Mouse (Mus musculus) kidney, postnatal 0 days (tissue): ENCODE data around the gene Dysf. TPM values are rescaled to one million over a fixed set of nuclear protein-coding genes. Genes with fewer than 3 reads are reported as not detected.

Source experiments
- ATAC-seq: fragments of 200-750 bp; cut with Nextera tagmentation; replicated peaks from 2 replicates; pipeline ENCODE4 v1.8.0; 2017; ENCODE audit warnings: low read depth, moderate number of reproducible peaks, moderate TSS enrichment, moderate library complexity; ENCODE audit not compliant: low FRiP score
- DNase-seq: peaks from one replicate; pipeline ENCODE4 v3.0.0-alpha.2; 2016; ENCODE audit warnings: low spot score
- H3K27ac ChIP-seq: fragments of 300-500 bp; sonication (generic); 2 replicates; pipeline ENCODE4 v1.5.1; 2014; ENCODE audit warnings: mild to moderate bottlenecking
- H3K27me3 ChIP-seq: fragments of 300-500 bp; sonication (generic); 2 replicates; pipeline ENCODE4 v1.6.1; 2014; ENCODE audit warnings: low read length, mixed read lengths; ENCODE audit not compliant: insufficient read depth
- H3K36me3 ChIP-seq: fragments of 300-500 bp; sonication (generic); 2 replicates; pipeline ENCODE4 v1.6.1; 2014; ENCODE audit warnings: low read length, mixed read lengths; ENCODE audit not compliant: insufficient read depth
- H3K4me1 ChIP-seq: fragments of 300-500 bp; sonication (generic); replicated peaks from 2 replicates; pipeline ENCODE4 v1.6.1; 2014; ENCODE audit warnings: antibody characterized with exemption, low read length, mixed read lengths; ENCODE audit not compliant: insufficient read depth
- H3K4me2 ChIP-seq: fragments of 300-500 bp; sonication (generic); 2 replicates; pipeline ENCODE4 v1.6.1; 2014; ENCODE audit warnings: mild to moderate bottlenecking, low read length, moderate library complexity, mixed read lengths
- H3K4me3 ChIP-seq: fragments of 300-500 bp; sonication (generic); replicated peaks from 2 replicates; pipeline ENCODE4 v1.5.1; 2014; ENCODE audit warnings: low read depth, low read length
- H3K9ac ChIP-seq: fragments of 300-500 bp; sonication (generic); 2 replicates; pipeline ENCODE4 v1.6.1; 2014; ENCODE audit warnings: low read depth, low read length
- H3K9me3 ChIP-seq: fragments of 300-500 bp; sonication (generic); replicated peaks from 2 replicates; pipeline ENCODE4 v1.6.1; 2016; ENCODE audit warnings: low read length, inconsistent platforms, mixed read lengths
- CTCF ChIP-seq: IDR thresholded peaks from 2 replicates; pipeline ENCODE4 v1.5.1; 2016; ENCODE audit warnings: antibody characterized with exemption, low read depth, mild to moderate bottlenecking, moderate library complexity
- WGBS: fragments of 180-500 bp; shearing (Covaris S2); extraction: QIAGEN DNeasy Blood & Tissue Kit; methylation state at CpG from one replicate; pipeline ENCODE4 v1.1.7; 2014; 5-methylcytosine and 5-hydroxymethylcytosine counted together
- polyA plus RNA-seq: library from polyadenylated mRNA; unstranded; fragments of >200 nt; fragmentation: Nextera tagmentation; extraction: Ambion mirVana; gene quantifications from 2 replicates; pipeline ENCODE4 v1.2.1, GENCODE M21; 2015

Gene Dysf
- polyA plus RNA-seq, 1 experiment from 2014 or later = 12.0 TPM

DNA sequence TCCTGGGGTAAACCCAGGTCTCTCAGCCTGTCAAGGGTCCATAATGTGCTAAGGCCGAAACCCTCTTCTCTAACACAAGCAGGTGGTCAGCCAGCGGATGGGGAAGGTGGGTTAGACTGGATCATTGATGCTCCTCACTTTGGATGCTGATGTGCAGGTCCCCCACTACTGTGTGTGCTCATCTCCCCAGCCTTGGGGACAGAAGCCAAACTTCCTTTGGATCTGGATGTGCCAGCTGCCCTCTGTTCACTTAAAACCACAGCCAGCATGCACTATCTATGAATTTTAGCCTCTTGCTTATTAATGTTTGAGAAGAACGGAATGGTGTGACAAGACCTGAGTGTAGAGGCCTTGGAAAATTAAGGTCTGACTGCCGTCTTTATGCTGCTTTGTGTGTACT, 150.7 kb downstream of the Dysf start:
- no peaks in the 10 kb centered on the region for H3K36me3 ChIP-seq
- H3K4me3 ChIP-seq = no peak overlapping the region
- WGBS = 93% methylated on average over 4 of the region's 4 CpGs
- no peak overlapping the region for H3K4me2 ChIP-seq
- no peaks in the 10 kb centered on the region for H3K4me1 ChIP-seq
- H3K27ac ChIP-seq = no peak overlapping the region
- H3K27me3 ChIP-seq = no peaks in the 10 kb centered on the region
- TF ChIP-seq CTCF = no peak
- no peaks in the 10 kb centered on the region for H3K9me3 ChIP-seq
- no peak overlapping the region for H3K9ac ChIP-seq
- DNase-seq = no peak
- no peak for ATAC-seq

GRCm38 (mm10) chr6:84167612-84168011, 159.2 kb downstream of the Dysf start:
- Histone ChIP-seq H3K9ac (no peak overlapping the region), H3K4me3 (no peak overlapping the region), H3K4me1 (no peaks in the 10 kb centered on the region), H3K36me3 (no peaks in the 10 kb centered on the region), H3K9me3 (no peaks in the 10 kb centered on the region), H3K27ac (no peak overlapping the region), H3K4me2 (no peak overlapping the region), H3K27me3 (no peaks in the 10 kb centered on the region)
- DNase-seq (no peak), ATAC-seq (no peak)
- no peak for TF ChIP-seq CTCF
- WGBS = 66% methylated on average over 14 of the region's 14 CpGs

DNA sequence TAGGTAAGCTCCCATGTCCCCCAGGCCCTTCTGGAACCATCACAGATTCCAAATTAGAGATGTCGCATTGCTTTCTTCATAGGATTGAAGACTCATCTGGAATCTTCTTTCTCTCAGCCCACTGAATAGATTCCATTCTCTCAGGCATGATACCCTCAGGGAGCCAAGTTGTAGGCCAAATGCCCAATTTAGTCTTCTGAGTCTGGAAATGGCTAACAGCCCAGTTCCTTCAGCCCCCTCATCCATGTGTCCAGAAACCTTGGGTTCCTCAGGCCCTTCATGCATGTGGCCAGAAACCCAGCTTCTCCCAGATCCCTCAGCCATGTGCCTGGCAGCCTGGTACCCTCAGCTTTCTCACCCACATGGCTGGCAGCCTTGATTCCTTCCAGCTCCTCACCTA, 160.2 kb downstream of the Dysf start:
- Histone ChIP-seq H3K27ac (no peak overlapping the region), H3K9ac (no peak overlapping the region), H3K27me3 (no peaks in the 10 kb centered on the region), H3K4me2 (no peak overlapping the region), H3K36me3 (no peaks in the 10 kb centered on the region), H3K4me3 (no peak overlapping the region), H3K9me3 (no peaks in the 10 kb centered on the region), H3K4me1 (no peaks in the 10 kb centered on the region)
- WGBS = 100% methylated on average over 1 of the region's 1 CpGs
- ATAC-seq = no peak
- DNase-seq = no peak
- no peak for TF ChIP-seq CTCF

DNA sequence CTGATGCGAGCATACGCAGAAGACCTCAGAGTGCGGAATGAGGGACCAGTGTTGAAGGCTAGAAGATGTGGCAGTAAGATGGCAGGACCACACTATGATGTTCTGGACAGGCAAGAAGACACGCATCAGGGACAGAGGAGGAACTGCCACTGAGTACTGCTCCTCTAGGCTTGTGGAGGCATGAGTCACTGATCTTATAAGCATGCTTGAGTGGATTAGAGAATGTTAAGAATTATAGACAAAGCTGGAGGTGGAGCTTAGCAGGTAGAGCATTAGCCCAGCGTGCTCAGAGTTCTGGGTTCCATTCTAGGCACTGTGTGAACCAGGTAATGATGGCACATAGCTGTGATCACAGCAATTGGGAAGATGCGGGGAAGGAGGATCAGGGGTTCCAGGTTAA, 165.2 kb downstream of the Dysf start:
- Histone ChIP-seq H3K9me3 (no peaks in the 10 kb centered on the region), H3K27me3 (no peaks in the 10 kb centered on the region), H3K4me3 (no peak overlapping the region), H3K4me2 (no peak overlapping the region), H3K4me1 (no peaks in the 10 kb centered on the region), H3K36me3 (no peaks in the 10 kb centered on the region), H3K9ac (no peak overlapping the region), H3K27ac (no peak overlapping the region)
- ATAC-seq (no peak), DNase-seq (no peak)
- WGBS = 87% methylated on average over 6 of the region's 6 CpGs
- TF ChIP-seq CTCF = no peak

DNA sequence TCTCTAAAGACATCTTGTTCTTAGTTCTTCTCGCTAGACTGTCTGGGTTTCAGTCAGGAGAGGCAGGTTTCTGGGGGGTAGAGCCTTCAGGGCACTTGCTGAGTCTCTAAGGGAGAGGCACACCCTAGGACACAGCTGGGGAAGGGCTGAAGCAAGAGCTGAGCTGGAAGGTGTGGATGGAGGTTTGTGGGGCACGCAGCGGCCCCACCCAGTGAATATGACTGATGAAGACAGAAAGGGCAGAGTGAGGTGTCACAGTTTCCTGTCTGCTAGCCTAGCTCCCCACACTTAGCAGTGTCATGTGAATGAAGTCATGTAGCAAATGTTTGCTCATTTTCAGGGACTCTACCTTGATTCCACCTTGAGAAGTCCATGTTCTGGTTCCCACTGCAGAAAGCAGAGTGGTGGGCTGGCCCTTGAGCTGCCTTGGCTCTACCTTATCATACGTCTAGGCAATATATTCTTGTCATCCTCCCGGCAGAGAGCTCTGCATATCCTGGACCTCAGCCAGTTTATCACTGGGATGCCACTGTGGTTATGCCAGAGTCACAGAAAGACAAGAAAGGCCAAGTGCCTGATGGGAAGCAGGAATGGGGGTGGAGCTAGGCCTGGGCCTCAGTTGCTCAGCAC, 170.5 kb downstream of the Dysf start:
- DNase-seq (no peak), ATAC-seq (no peak)
- Histone ChIP-seq H3K4me2 (no peak overlapping the region), H3K36me3 (no peaks in the 10 kb centered on the region), H3K9me3 (no peaks in the 10 kb centered on the region), H3K9ac (no peak overlapping the region), H3K27ac (no peak overlapping the region), H3K27me3 (no peaks in the 10 kb centered on the region), H3K4me3 (no peak overlapping the region), H3K4me1 (no peaks in the 10 kb centered on the region)
- TF ChIP-seq CTCF = no peak
- 74% methylated on average over 5 of the region's 5 CpGs for WGBS

GRCm38 (mm10) chr6:84181452-84181851, 173.1 kb downstream of the Dysf start:
- no peaks in the 10 kb centered on the region for H3K36me3 ChIP-seq
- H3K4me2 ChIP-seq = no peak overlapping the region
- ATAC-seq (no peak), DNase-seq (no peak)
- H3K4me1 ChIP-seq = no peaks in the 10 kb centered on the region
- H3K27ac ChIP-seq = no peak overlapping the region
- no peaks in the 10 kb centered on the region for H3K9me3 ChIP-seq
- 41% methylated on average over 4 of the region's 4 CpGs for WGBS
- no peak overlapping the region for H3K4me3 ChIP-seq
- no peak overlapping the region for H3K9ac ChIP-seq
- TF ChIP-seq CTCF = no peak
- H3K27me3 ChIP-seq = no peaks in the 10 kb centered on the region

DNA sequence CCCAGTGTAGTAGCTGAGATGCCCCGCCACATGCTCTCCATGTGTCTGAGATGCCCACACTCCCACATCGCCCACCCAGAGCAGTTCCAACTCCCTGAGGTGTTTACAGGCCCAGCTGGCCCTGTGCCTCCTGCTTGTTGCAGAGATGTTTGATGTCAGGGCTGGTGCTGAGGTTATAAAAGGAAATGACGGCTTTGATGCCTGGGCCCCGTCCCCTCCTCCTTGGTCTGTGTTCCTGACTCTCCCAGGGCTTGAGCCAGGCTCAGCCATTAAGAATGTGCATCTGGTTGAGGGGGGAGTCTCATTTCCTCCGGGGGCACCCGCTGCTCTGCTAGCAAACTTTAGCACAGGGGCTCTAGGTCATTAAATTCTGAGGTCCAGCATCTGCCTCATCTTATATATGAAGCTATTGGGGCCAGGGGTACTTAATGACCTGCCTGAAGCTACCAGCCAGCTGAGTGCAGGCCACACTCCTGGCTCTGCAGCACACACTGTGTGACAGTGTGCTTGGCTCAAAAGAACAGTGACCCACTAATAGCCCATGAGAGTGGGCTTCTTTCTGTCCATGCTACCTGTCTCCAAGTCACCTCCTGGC, 183.4 kb downstream of the Dysf start:
- no peaks in the 10 kb centered on the region for H3K9me3 ChIP-seq
- no peak overlapping the region for H3K9ac ChIP-seq
- 41% methylated on average over 6 of the region's 6 CpGs for whole genome bisulfite sequencing
- H3K4me1 ChIP-seq = no peaks in the 10 kb centered on the region
- no peaks in the 10 kb centered on the region for H3K36me3 ChIP-seq
- H3K27me3 ChIP-seq = no peaks in the 10 kb centered on the region
- H3K27ac ChIP-seq = no peak overlapping the region
- no peak overlapping the region for H3K4me3 ChIP-seq
- no peak for TF ChIP-seq CTCF
- no peak overlapping the region for H3K4me2 ChIP-seq
- ATAC-seq (no peak), DNase-seq (no peak)
